Mouse (Mus musculus): Measurements from ENCODE around the gene Adamtsl1.

DNA sequence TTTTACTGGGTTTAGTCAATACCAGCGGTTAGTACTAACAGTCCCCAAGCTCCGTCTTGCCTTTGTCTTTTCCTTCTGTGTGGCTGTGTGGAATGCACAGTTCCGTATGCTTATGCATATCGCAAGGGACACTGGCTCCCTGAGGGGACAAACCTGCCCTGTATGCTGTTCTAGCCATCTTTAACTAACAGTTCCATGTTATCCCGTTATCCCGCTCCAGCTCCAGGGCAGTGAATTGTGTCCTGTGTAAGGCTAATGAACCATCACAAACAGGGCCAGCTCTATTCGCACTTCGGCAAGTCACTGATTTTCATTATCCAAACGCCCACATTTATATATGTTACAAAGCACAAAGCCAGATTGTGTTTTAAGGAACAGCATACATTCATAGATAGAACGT lies 656.8 kb downstream of the Adamtsl1 start:
- TF ChIP-seq CTCF (IDR thresholded peaks at IDR 0.05; ENCODE audit: borderline replicate concordance, control insufficient read depth, extremely low read depth, insufficient read depth, low read length, poor library complexity) = no peak
- no peak for TF ChIP-seq POLR2A (IDR thresholded peaks at IDR 0.05; ENCODE audit: control insufficient read depth, extremely low read depth, insufficient read depth, low read length, poor library complexity)

Measured in thymus, adult 2 months (tissue).